Mouse (Mus musculus): ENCODE measurements around the gene Ampd3. TPM values are rescaled to one million over a fixed set of nuclear protein-coding genes. Genes with fewer than 3 reads are reported as not detected.

The Ampd3 gene
- total and polyA plus RNA-seq, 3 experiments, result 14.8 to 22.3 TPM; not detected in 1

DNA sequence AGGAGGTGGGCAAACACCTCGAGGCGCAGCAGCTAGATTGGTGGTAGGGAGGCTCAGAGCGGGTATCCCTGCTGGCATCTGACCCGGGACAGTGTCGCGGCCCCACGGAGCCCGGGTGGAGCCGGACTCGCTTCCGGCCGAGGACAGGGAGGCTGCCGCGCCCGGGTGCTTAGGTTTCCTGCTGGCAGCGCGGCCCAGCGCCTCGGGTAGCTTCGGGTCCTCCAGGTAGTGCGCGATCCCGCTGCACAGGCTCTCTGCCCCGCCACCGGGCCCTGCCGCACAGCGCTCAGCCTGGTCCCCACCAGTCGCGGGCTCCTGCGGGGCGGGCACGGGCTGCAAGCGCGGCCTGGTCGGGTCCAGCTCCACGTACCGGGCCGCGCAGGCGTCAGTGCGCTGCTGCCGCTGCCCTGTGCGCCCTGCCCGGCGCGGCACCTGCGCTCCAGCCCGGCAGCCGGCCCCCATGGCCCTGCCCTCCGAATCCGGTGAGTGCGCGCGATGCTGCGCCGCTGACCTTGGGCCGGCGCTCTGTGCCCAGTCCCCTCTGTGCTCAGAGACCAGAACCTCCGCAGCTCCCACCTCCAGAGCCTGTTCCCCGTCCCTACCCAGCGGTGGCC, 552 bp downstream of the Ampd3 start:
- Histone ChIP-seq H3K79me2 (ENCODE audit: control insufficient read depth, insufficient read depth, low read length, poor library complexity) (no peaks in the 10 kb centered on the region; the same call in 1 of the 2 replicates), H3K4me1 (ENCODE audit: control insufficient read depth in 1 of 2, insufficient read depth in 2 of 2, low read length in 2 of 2) (peaks cover 8 to 32% of the 10 kb centered on the region in 2 experiments; a peak in 3 of 4 replicates), H3K9ac (ENCODE audit: control insufficient read depth, low read depth, low read length, poor library complexity, severe bottlenecking) (peak overlapping the region; percentile 78), H3K27me3 (ENCODE audit: control insufficient read depth in 1 of 2, insufficient read depth in 2 of 2, low read length in 2 of 2) (no peaks in the 10 kb centered on the region), H3K4me3 (ENCODE audit: control insufficient read depth in 1 of 2, insufficient read depth in 1 of 2, low read depth in 2 of 2, low read length in 2 of 2) (peak overlapping the region; percentile 64 to 70), H3K36me3 (ENCODE audit: control insufficient read depth in 1 of 2, insufficient read depth in 2 of 2, low read length in 2 of 2) (peaks cover 0 to 31% of the 10 kb centered on the region in 2 experiments; a peak in 2 of 4 replicates), H3K27ac (ENCODE audit: control insufficient read depth, low read depth, low read length) (0 out of 2 replicates have a peak overlapping the region, but pooled peaks have one; percentile 1), H3K9me3 (replicated peaks; ENCODE audit: insufficient read depth, low read length) (no peaks in the 10 kb centered on the region)
- no peak for TF ChIP-seq GATA1 (IDR thresholded peaks at IDR 0.05; ENCODE audit: low read depth, low read length)
- no peak for TF ChIP-seq ZC3H11A (IDR thresholded peaks at IDR 0.05; ENCODE audit: low read depth, low read length)
- peak; percentile 93; the same call in 1 of the 2 replicates for TF ChIP-seq UBTF (IDR thresholded peaks at IDR 0.05; ENCODE audit: borderline replicate concordance, insufficient read depth, low read depth, low read length)
- TF ChIP-seq ETS1 (IDR thresholded peaks at IDR 0.05; ENCODE audit: low read depth, low read length), result no peak
- no peak for TF ChIP-seq E2F4 (IDR thresholded peaks at IDR 0.05; ENCODE audit: borderline replicate concordance, low read depth, low read length)
- TF ChIP-seq POLR2A (IDR thresholded peaks at IDR 0.05; ENCODE audit: control insufficient read depth in 1 of 2, insufficient read depth in 1 of 2, low read depth in 1 of 2, low read length in 2 of 2, poor library complexity in 1 of 2), result peak in 1 of 2 experiments; percentile 54; a peak in 2 of 4 replicates
- TF ChIP-seq TBP (IDR thresholded peaks at IDR 0.05; ENCODE audit: low read depth, low read length), result no peak
- no peak for TF ChIP-seq CHD2 (IDR thresholded peaks at IDR 0.05; ENCODE audit: low read length)
- TF ChIP-seq ELF1 (IDR thresholded peaks at IDR 0.05; ENCODE audit: low read depth, low read length), result no peak
- no peak for TF ChIP-seq MYC (IDR thresholded peaks at IDR 0.05; ENCODE audit: low read depth, low read length)
- TF ChIP-seq MXI1 (IDR thresholded peaks at IDR 0.05; ENCODE audit: low read depth, low read length), result no peak
- TF ChIP-seq TAL1 (IDR thresholded peaks at IDR 0.05; ENCODE audit: low read length), result no peak
- 0 out of 2 replicates have a peak, but pooled peaks have one; percentile 3 for TF ChIP-seq SIN3A (IDR thresholded peaks at IDR 0.05; ENCODE audit: low read length)
- TF ChIP-seq NELFE (IDR thresholded peaks at IDR 0.05; ENCODE audit: low read depth, low read length), result no peak; the same call in 1 of the 2 replicates
- no peak for TF ChIP-seq USF1 (IDR thresholded peaks at IDR 0.05; ENCODE audit: low read depth, low read length)
- no peak for TF ChIP-seq TCF12 (IDR thresholded peaks at IDR 0.05; ENCODE audit: low read depth, low read length)
- peak; percentile 47 for DNase-seq (ENCODE audit: low read depth, low spot score)

GRCm38 (mm10) chr7:110769094-110769493, 1.1 kb downstream of the Ampd3 start:
- DNase-seq (ENCODE audit: low read depth, low spot score), result peak; percentile 76
- Histone ChIP-seq H3K79me2 (ENCODE audit: control insufficient read depth, insufficient read depth, low read length, poor library complexity) (no peaks in the 10 kb centered on the region; the same call in 1 of the 2 replicates), H3K4me3 (ENCODE audit: control insufficient read depth in 1 of 2, insufficient read depth in 1 of 2, low read depth in 2 of 2, low read length in 2 of 2) (peak overlapping the region; percentile 64 to 70), H3K27me3 (ENCODE audit: control insufficient read depth in 1 of 2, insufficient read depth in 2 of 2, low read length in 2 of 2) (no peaks in the 10 kb centered on the region), H3K27ac (ENCODE audit: control insufficient read depth, low read depth, low read length) (peak overlapping the region; percentile 1; the same call in 1 of the 2 replicates), H3K36me3 (ENCODE audit: control insufficient read depth in 1 of 2, insufficient read depth in 2 of 2, low read length in 2 of 2) (peaks cover 0 to 31% of the 10 kb centered on the region in 2 experiments; a peak in 2 of 4 replicates), H3K4me1 (ENCODE audit: control insufficient read depth in 1 of 2, insufficient read depth in 2 of 2, low read length in 2 of 2) (peaks cover 8 to 32% of the 10 kb centered on the region in 2 experiments; a peak in 3 of 4 replicates), H3K9me3 (replicated peaks; ENCODE audit: insufficient read depth, low read length) (no peaks in the 10 kb centered on the region), H3K9ac (ENCODE audit: control insufficient read depth, low read depth, low read length, poor library complexity, severe bottlenecking) (peak overlapping the region; percentile 78)
- no peak for TF ChIP-seq MEF2A (IDR thresholded peaks at IDR 0.05; ENCODE audit: extremely low read depth, insufficient replicate concordance, low read depth, low read length, poor library complexity, severe bottlenecking)
- no peak for TF ChIP-seq NRF1 (IDR thresholded peaks at IDR 0.05; ENCODE audit: insufficient read depth, low read depth, low read length, poor library complexity, severe bottlenecking)
- TF ChIP-seq MAX (IDR thresholded peaks at IDR 0.05; ENCODE audit: low read length), result no peak
- TF ChIP-seq TCF12 (IDR thresholded peaks at IDR 0.05; ENCODE audit: low read depth, low read length), result no peak
- no peak for TF ChIP-seq USF2 (IDR thresholded peaks at IDR 0.05; ENCODE audit: borderline replicate concordance in 1 of 2, insufficient read depth in 1 of 2, low read depth in 1 of 2, low read length in 2 of 2)
- no peak for TF ChIP-seq ZMIZ1 (IDR thresholded peaks at IDR 0.05; ENCODE audit: low read depth, low read length)
- no peak for TF ChIP-seq MAZ (IDR thresholded peaks at IDR 0.05; ENCODE audit: low read depth, low read length)
- no peak for TF ChIP-seq MYB (IDR thresholded peaks at IDR 0.05; ENCODE audit: low read depth, low read length)
- TF ChIP-seq SMC3 (IDR thresholded peaks at IDR 0.05; ENCODE audit: low read depth, low read length), result no peak
- TF ChIP-seq POLR2AphosphoS2 (IDR thresholded peaks at IDR 0.05; ENCODE audit: low read length), result no peak
- TF ChIP-seq EP300 (IDR thresholded peaks at IDR 0.05; ENCODE audit: low read depth in 1 of 2, low read length in 2 of 2), result no peak
- no peak for TF ChIP-seq ELF1 (IDR thresholded peaks at IDR 0.05; ENCODE audit: low read depth, low read length)
- no peak for TF ChIP-seq ZC3H11A (IDR thresholded peaks at IDR 0.05; ENCODE audit: low read depth, low read length)
- TF ChIP-seq JUND (IDR thresholded peaks at IDR 0.05; ENCODE audit: low read depth, low read length), result no peak
- 0 out of 2 replicates have a peak, but pooled peaks have one; percentile 29 for TF ChIP-seq UBTF (IDR thresholded peaks at IDR 0.05; ENCODE audit: borderline replicate concordance, insufficient read depth, low read depth, low read length)
- peak; percentile 64 for TF ChIP-seq HCFC1 (IDR thresholded peaks at IDR 0.05; ENCODE audit: low read depth, low read length)
- no peak for TF ChIP-seq CTCF (IDR thresholded peaks at IDR 0.05 in 2 of 3, conservative IDR thresholded peaks at IDR 0.05 in 1 of 3; ENCODE audit: control insufficient read depth in 1 of 3, insufficient read depth in 1 of 3, low read depth in 2 of 3, low read length in 3 of 3, poor library complexity in 1 of 3, severe bottlenecking in 1 of 3)
- no peak for TF ChIP-seq POLR2AphosphoS5 (IDR thresholded peaks at IDR 0.05; ENCODE audit: borderline replicate concordance, low read depth, low read length)
